Mouse (Mus musculus) liver, embryonic 13.5 days (tissue): ENCODE measurements around the gene Haus6. TPM values are rescaled to one million over a fixed set of nuclear protein-coding genes. Genes with fewer than 3 reads are reported as not detected.
"Not testable (repeated sequence)": the region's sequence is repeated elsewhere in the genome, so short reads cannot be mapped to it uniquely, and the experiment has no call there.

Experiments
- ATAC-seq: fragments of 200-750 bp; cut with Nextera tagmentation; 2 replicates; pipeline ENCODE4 v1.8.0; 2017; ENCODE audit warnings: low read depth, mild to moderate bottlenecking, moderate number of reproducible peaks, moderate library complexity
- DNase-seq: peaks from one replicate; pipeline ENCODE4 v3.0.0; 2022
- H3K27ac ChIP-seq: fragments of 300-500 bp; sonication (generic); 2 replicates; pipeline ENCODE4 v1.5.1; 2015; ENCODE audit warnings: moderate library complexity, mild to moderate bottlenecking, inconsistent platforms
- H3K27me3 ChIP-seq: fragments of 300-500 bp; sonication (generic); 2 replicates; pipeline ENCODE4 v1.6.1; 2015; ENCODE audit warnings: mild to moderate bottlenecking, inconsistent platforms
- H3K36me3 ChIP-seq: fragments of 300-500 bp; sonication (generic); 2 replicates; pipeline ENCODE4 v1.6.1; 2015; ENCODE audit warnings: mild to moderate bottlenecking, inconsistent platforms
- H3K4me1 ChIP-seq: fragments of 300-500 bp; sonication (generic); replicated peaks from 2 replicates; pipeline ENCODE4 v1.6.1; 2015; ENCODE audit warnings: inconsistent platforms
- H3K4me2 ChIP-seq: fragments of 300-500 bp; sonication (generic); 2 replicates; pipeline ENCODE4 v1.6.1; 2015; ENCODE audit warnings: inconsistent platforms, mild to moderate bottlenecking, moderate library complexity
- H3K4me3 ChIP-seq: fragments of 300-500 bp; sonication (generic); replicated peaks from 2 replicates; pipeline ENCODE4 v1.5.1; 2015; ENCODE audit warnings: mild to moderate bottlenecking, inconsistent platforms
- H3K9ac ChIP-seq: fragments of 300-500 bp; sonication (generic); 2 replicates; pipeline ENCODE4 v1.6.1; 2015; ENCODE audit warnings: mild to moderate bottlenecking, inconsistent platforms
- H3K9me3 ChIP-seq: fragments of 300-500 bp; sonication (generic); replicated peaks from 2 replicates; pipeline ENCODE4 v1.6.1; 2016; ENCODE audit warnings: inconsistent platforms
- WGBS: fragments of 180-500 bp; shearing (Covaris S2); methylation state at CpG from one replicate; pipeline ENCODE4 v1.1.7; 2015; ENCODE audit not compliant: insufficient replicate concordance; 5-methylcytosine and 5-hydroxymethylcytosine counted together
- polyA plus RNA-seq: library from polyadenylated mRNA; unstranded; fragments of >200 nt; fragmentation: Nextera tagmentation; extraction: Ambion mirVana; gene quantifications from 2 replicates; pipeline ENCODE4 v1.2.1, GENCODE M21; 2015

Haus6 gene
- polyA plus RNA-seq, 1 experiment from 2014 or later: 14.3 TPM

GRCm38 (mm10) chr4:86625463-86625862 lies 13.6 kb upstream of the Haus6 start:
- Histone ChIP-seq H3K4me2 (no peak overlapping the region), H3K4me1 (no peaks in the 10 kb centered on the region), H3K9me3 (no peaks in the 10 kb centered on the region), H3K36me3 (no peaks in the 10 kb centered on the region), H3K9ac (no peak overlapping the region), H3K27me3 (no peaks in the 10 kb centered on the region), H3K4me3 (no peak overlapping the region), H3K27ac (no peak overlapping the region)
- no peak for DNase-seq
- WGBS: 68% methylated on average over 5 of the region's 5 CpGs
- no peak for ATAC-seq

- WGBS: 70% methylated on average over 1 of the region's 1 CpGs
- H3K4me2 ChIP-seq, H3K27me3 ChIP-seq, H3K9ac ChIP-seq, H3K9me3 ChIP-seq, H3K4me3 ChIP-seq, H3K27ac ChIP-seq, DNase-seq, H3K4me1 ChIP-seq, H3K36me3 ChIP-seq, ATAC-seq: not testable (repeated sequence)
Measured at GRCm38 (mm10) chr4:86622532-86622931, 10.7 kb upstream of the Haus6 start.

GRCm38 (mm10) chr4:86622116-86622515 lies 10.3 kb upstream of the Haus6 start:
- Histone ChIP-seq H3K9me3 (no peaks in the 10 kb centered on the region), H3K4me3 (no peak overlapping the region), H3K9ac (no peak overlapping the region), H3K4me2 (no peak overlapping the region), H3K36me3 (no peaks in the 10 kb centered on the region), H3K4me1 (no peaks in the 10 kb centered on the region), H3K27ac (no peak overlapping the region), H3K27me3 (no peaks in the 10 kb centered on the region)
- WGBS: 63% methylated on average over 3 of the region's 3 CpGs
- ATAC-seq: no peak
- DNase-seq: no peak

- Histone ChIP-seq H3K27ac (no peak overlapping the region), H3K9me3 (no peaks in the 10 kb centered on the region), H3K36me3 (no peaks in the 10 kb centered on the region), H3K4me3 (no peak overlapping the region), H3K4me2 (no peak overlapping the region), H3K4me1 (no peaks in the 10 kb centered on the region), H3K9ac (no peak overlapping the region), H3K27me3 (no peaks in the 10 kb centered on the region)
- DNase-seq: no peak
- ATAC-seq: no peak
- 55% methylated on average over 2 of the region's 2 CpGs for WGBS
Measured at GRCm38 (mm10) chr4:86620506-86620905, 8.7 kb upstream of the Haus6 start.

- Histone ChIP-seq H3K27ac (peak overlapping the region; percentile 66), H3K27me3 (no peaks in the 10 kb centered on the region; the same call in 1 of the 2 replicates), H3K9ac (peak overlapping the region; percentile 56), H3K36me3 (peaks cover 9% of the 10 kb centered on the region), H3K9me3 (no peaks in the 10 kb centered on the region), H3K4me1 (peaks cover 27% of the 10 kb centered on the region), H3K4me3 (peak overlapping the region; percentile 97), H3K4me2 (peak overlapping the region; percentile 82)
- 27% methylated on average over 8 of the region's 8 CpGs for WGBS
- ATAC-seq (no peak), DNase-seq (no peak)
Measured at GRCm38 (mm10) chr4:86612289-86612620, 400 bp upstream of the Haus6 start.

- H3K27ac ChIP-seq: no peak overlapping the region
- peaks cover 67% of the 10 kb centered on the region for H3K36me3 ChIP-seq
- 89% methylated on average over 2 of the region's 2 CpGs for WGBS
- no peak overlapping the region for H3K4me3 ChIP-seq
- no peaks in the 10 kb centered on the region for H3K9me3 ChIP-seq
- H3K27me3 ChIP-seq: no peaks in the 10 kb centered on the region
- no peak for DNase-seq
- no peak overlapping the region for H3K4me2 ChIP-seq
- no peak for ATAC-seq
- H3K9ac ChIP-seq: no peak overlapping the region
- H3K4me1 ChIP-seq: peaks cover 2% of the 10 kb centered on the region; the same call in 1 of the 2 replicates
Measured at GRCm38 (mm10) chr4:86591304-86591703, 20.6 kb downstream of the Haus6 start.

- H3K4me1 ChIP-seq: peaks cover 2% of the 10 kb centered on the region; the same call in 1 of the 2 replicates
- no peak for ATAC-seq
- H3K27ac ChIP-seq: no peak overlapping the region
- H3K27me3 ChIP-seq: no peaks in the 10 kb centered on the region
- 74% methylated on average over 3 of the region's 3 CpGs for WGBS
- no peak for DNase-seq
- peaks cover 80% of the 10 kb centered on the region for H3K36me3 ChIP-seq
- no peak overlapping the region for H3K4me2 ChIP-seq
- H3K4me3 ChIP-seq: no peak overlapping the region
- no peaks in the 10 kb centered on the region for H3K9me3 ChIP-seq
- H3K9ac ChIP-seq: no peak overlapping the region
Measured at GRCm38 (mm10) chr4:86588236-86588635, 23.6 kb downstream of the Haus6 start.

- H3K9me3 ChIP-seq: no peaks in the 10 kb centered on the region
- H3K36me3 ChIP-seq: peaks cover 55% of the 10 kb centered on the region
- WGBS: 81% methylated on average over 3 of the region's 3 CpGs
Measured at GRCm38 (mm10) chr4:86580591-86580990, 31.3 kb downstream of the Haus6 start.

GRCm38 (mm10) chr4:86580056-86580455 lies 31.8 kb downstream of the Haus6 start:
- Histone ChIP-seq H3K4me2 (no peak overlapping the region), H3K27ac (no peak overlapping the region), H3K9ac (no peak overlapping the region), H3K36me3 (peaks cover 49% of the 10 kb centered on the region), H3K27me3 (no peaks in the 10 kb centered on the region), H3K4me1 (peaks cover 20% of the 10 kb centered on the region), H3K9me3 (no peaks in the 10 kb centered on the region), H3K4me3 (no peak overlapping the region)
- ATAC-seq (no peak), DNase-seq (no peak)
- 62% methylated on average over 4 of the region's 4 CpGs for WGBS

More at GRCm38 (mm10) chr4:86580591-86580990, 31.3 kb downstream of the Haus6 start:
- no peak overlapping the region for H3K4me2 ChIP-seq
- H3K9ac ChIP-seq: no peak overlapping the region
- H3K4me3 ChIP-seq: no peak overlapping the region
- no peak for ATAC-seq
- peaks cover 19% of the 10 kb centered on the region for H3K4me1 ChIP-seq
- no peak overlapping the region for H3K27ac ChIP-seq
- no peaks in the 10 kb centered on the region for H3K27me3 ChIP-seq
- DNase-seq: no peak

GRCm38 (mm10) chr4:86576630-86577225 lies 35.1 kb downstream of the Haus6 start:
- H3K27me3 ChIP-seq: peaks cover 5% of the 10 kb centered on the region; the same call in 1 of the 2 replicates
- ATAC-seq (no peak), DNase-seq (no peak)
- H3K36me3 ChIP-seq: peaks cover 21% of the 10 kb centered on the region
- no peaks in the 10 kb centered on the region for H3K9me3 ChIP-seq
- peaks cover 28% of the 10 kb centered on the region for H3K4me1 ChIP-seq
- H3K9ac ChIP-seq: peak overlapping the region; percentile 95
- peak overlapping the region; percentile 82 for H3K4me2 ChIP-seq
- WGBS: 6% methylated on average over 11 of the region's 11 CpGs
- H3K27ac ChIP-seq: peak overlapping the region; percentile 98
- H3K4me3 ChIP-seq: peak overlapping the region; percentile 92

GRCm38 (mm10) chr4:86576120-86576541 lies 35.7 kb downstream of the Haus6 start:
- H3K27me3 ChIP-seq: peaks cover 5% of the 10 kb centered on the region; the same call in 1 of the 2 replicates
- H3K9me3 ChIP-seq: no peaks in the 10 kb centered on the region
- H3K9ac ChIP-seq: peak overlapping the region; percentile 95
- DNase-seq (peak; percentile 22), ATAC-seq (no peak)
- H3K4me1 ChIP-seq: peaks cover 28% of the 10 kb centered on the region
- peak overlapping the region; percentile 92 for H3K4me3 ChIP-seq
- peak overlapping the region; percentile 82 for H3K4me2 ChIP-seq
- under 1% methylated on average over 20 of the region's 20 CpGs for WGBS
- peak overlapping the region; percentile 98 for H3K27ac ChIP-seq
- H3K36me3 ChIP-seq: peaks cover 21% of the 10 kb centered on the region
